Mouse (Mus musculus) bone marrow, adult 2 months (tissue): ENCODE measurements around the gene Faf1. TPM values are rescaled to one million over a fixed set of nuclear protein-coding genes. Genes with fewer than 3 reads are reported as not detected.
"Not testable (repeated sequence)": the region's sequence is repeated elsewhere in the genome, so short reads cannot be mapped to it uniquely, and the experiment has no call there.

Source experiments
- H3K27ac ChIP-seq: fragments of 200-500 bp; 2 replicates; pipeline ENCODE4 v1.5.1; 2012; ENCODE audit warnings: low read depth, mild to moderate bottlenecking, control low read depth, inconsistent platforms, low read length; ENCODE audit not compliant: control insufficient read depth, poor library complexity, insufficient read depth
- H3K4me1 ChIP-seq: fragments of 200-500 bp; 2 replicates; pipeline ENCODE4 v1.6.1; 2011; ENCODE audit warnings: low read length; ENCODE audit not compliant: control insufficient read depth, insufficient read depth
- H3K4me3 ChIP-seq: fragments of 200-500 bp; replicated peaks from 2 replicates; pipeline ENCODE3; 2011; ENCODE audit warnings: mild to moderate bottlenecking, low read depth, low read length, control low read depth; ENCODE audit not compliant: control insufficient read depth
- CTCF ChIP-seq: fragments of 200-500 bp; IDR thresholded peaks from 2 replicates; pipeline ENCODE4 v1.5.1; 2011; ENCODE audit warnings: low read length, control low read depth; ENCODE audit not compliant: control insufficient read depth, insufficient read depth
- POLR2A ChIP-seq: fragments of 200-500 bp; IDR thresholded peaks from 2 replicates; pipeline ENCODE4 v1.6.1; 2011; ENCODE audit warnings: low read depth, mild to moderate bottlenecking, control low read depth, low read length, borderline replicate concordance; ENCODE audit not compliant: control insufficient read depth
- WGBS: fragments of 180-500 bp; shearing (Covaris S2); methylation state at CpG from one replicate; pipeline ENCODE4 v1.1.7; 2018; 5-methylcytosine and 5-hydroxymethylcytosine counted together
- polyA plus RNA-seq: library from polyadenylated mRNA; stranded (reverse); fragments of >200 nt; gene quantifications from 2 replicates; pipeline ENCODE4 v1.2.4, GENCODE M21; 2011; ENCODE audit warnings: low replicate concordance; ENCODE audit not compliant: missing spikeins, insufficient read depth, insufficient read length

Gene Faf1
- polyA plus RNA-seq, 1 experiment = 22.5 TPM

- 57% methylated on average over 2 of the region's 2 CpGs for WGBS
- H3K4me1 ChIP-seq = no peaks in the 10 kb centered on the region; the same call in 1 of the 2 replicates
- no peak overlapping the region for H3K27ac ChIP-seq
- TF ChIP-seq POLR2A = no peak
- TF ChIP-seq CTCF = no peak
- no peak overlapping the region for H3K4me3 ChIP-seq
Observed at GRCm38 (mm10) chr4:109670213-109670612, 6.2 kb upstream of the Faf1 start.

- no peak overlapping the region for H3K27ac ChIP-seq
- no peak for TF ChIP-seq CTCF
- no peak for TF ChIP-seq POLR2A
- H3K4me3 ChIP-seq = no peak overlapping the region
- H3K4me1 ChIP-seq = no peaks in the 10 kb centered on the region; the same call in 1 of the 2 replicates
- 59% methylated on average over 1 of the region's 1 CpGs for WGBS
Observed at GRCm38 (mm10) chr4:109671941-109672340, 4.4 kb upstream of the Faf1 start.

- Histone ChIP-seq H3K27ac (no peak overlapping the region), H3K4me1 (no peaks in the 10 kb centered on the region; the same call in 1 of the 2 replicates), H3K4me3 (no peak overlapping the region)
- no peak for TF ChIP-seq CTCF
- no peak for TF ChIP-seq POLR2A
- WGBS = 72% methylated on average over 2 of the region's 2 CpGs
Observed at GRCm38 (mm10) chr4:109674097-109674496, 2.3 kb upstream of the Faf1 start.

GRCm38 (mm10) chr4:109677221-109677620, 833 bp downstream of the Faf1 start:
- no peak for TF ChIP-seq POLR2A
- TF ChIP-seq CTCF = no peak
- Histone ChIP-seq H3K27ac (peak overlapping the region; percentile 99), H3K4me3 (peak overlapping the region; percentile 99), H3K4me1 (no peaks in the 10 kb centered on the region; the same call in 1 of the 2 replicates)
- 2% methylated on average over 3 of the region's 3 CpGs for WGBS

- no peaks in the 10 kb centered on the region for H3K4me1 ChIP-seq
- TF ChIP-seq POLR2A (no peak), CTCF (no peak)
- WGBS = 78% methylated on average over 2 of the region's 2 CpGs
- H3K4me3 ChIP-seq = no peak overlapping the region
- H3K27ac ChIP-seq = no peak overlapping the region
Observed at GRCm38 (mm10) chr4:109683561-109683960, 7.2 kb downstream of the Faf1 start.

- TF ChIP-seq CTCF = no peak
- TF ChIP-seq POLR2A = no peak
- no peak overlapping the region for H3K4me3 ChIP-seq
- H3K4me1 ChIP-seq = no peaks in the 10 kb centered on the region
- H3K27ac ChIP-seq = no peak overlapping the region
Observed at GRCm38 (mm10) chr4:109692674-109693073, 16.3 kb downstream of the Faf1 start.

- not testable (repeated sequence) for H3K27ac ChIP-seq, H3K4me3 ChIP-seq, H3K4me1 ChIP-seq
- 61% methylated on average over 3 of the region's 3 CpGs for WGBS
Observed at GRCm38 (mm10) chr4:109700727-109701126, 24.3 kb downstream of the Faf1 start.

- Histone ChIP-seq H3K27ac (no peak overlapping the region), H3K4me1 (no peaks in the 10 kb centered on the region), H3K4me3 (no peak overlapping the region)
- TF ChIP-seq POLR2A (no peak), CTCF (0 out of 2 replicates have a peak, but pooled peaks have one; percentile 5)
Observed at GRCm38 (mm10) chr4:109703568-109703967, 27.2 kb downstream of the Faf1 start.

- TF ChIP-seq CTCF (no peak), POLR2A (no peak)
- Histone ChIP-seq H3K4me3 (no peak overlapping the region), H3K27ac (no peak overlapping the region), H3K4me1 (no peaks in the 10 kb centered on the region)
- 76% methylated on average over 2 of the region's 2 CpGs for WGBS
Observed at GRCm38 (mm10) chr4:109705349-109705748, 29.0 kb downstream of the Faf1 start.

GRCm38 (mm10) chr4:109719281-109719680, 42.9 kb downstream of the Faf1 start:
- 93% methylated on average over 5 of the region's 5 CpGs for WGBS
- Histone ChIP-seq H3K4me3 (no peak overlapping the region), H3K27ac (no peak overlapping the region), H3K4me1 (no peaks in the 10 kb centered on the region)
- TF ChIP-seq POLR2A = no peak
- no peak for TF ChIP-seq CTCF
